Mouse (Mus musculus) heart, postnatal 0 days (tissue): Measurements from ENCODE around the gene Aldh3b2.

ENCODE experiments used
- CTCF ChIP-seq: IDR thresholded peaks from 2 replicates; pipeline ENCODE4 v1.5.1; 2016; ENCODE audit warnings: antibody characterized with exemption, control low read depth, low read depth
- EP300 ChIP-seq: IDR thresholded peaks from 2 replicates; pipeline ENCODE4 v1.6.1; 2016; ENCODE audit warnings: antibody characterized with exemption, low read depth

DNA sequence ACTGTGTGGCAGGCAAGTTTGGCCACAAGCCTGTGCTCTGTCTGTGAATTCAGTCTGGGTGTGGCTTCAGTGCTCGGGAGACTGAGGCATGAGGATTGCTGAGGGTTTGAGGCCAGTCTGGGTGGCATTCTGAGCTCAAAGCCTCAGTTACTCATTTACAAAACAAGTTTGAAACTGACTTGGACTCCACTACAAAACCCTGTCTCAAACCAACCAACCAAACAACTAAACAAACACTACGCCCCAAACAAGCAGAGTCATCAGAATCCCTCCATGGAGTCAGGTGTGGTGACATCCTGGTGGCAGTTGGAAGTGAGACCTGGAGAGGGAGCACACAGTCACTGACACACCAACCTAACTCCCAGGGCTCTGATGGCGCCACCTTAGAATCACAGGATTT is 21.8 kb upstream of the Aldh3b2 start:
- TF ChIP-seq EP300 (no peak), CTCF (no peak)
